Mouse (Mus musculus) effector memory CD4-positive, alpha-beta T cell, adult 5 months (primary cell): ENCODE data around the gene Scly. TPM values are rescaled to one million over a fixed set of nuclear protein-coding genes. Genes with fewer than 3 reads are reported as not detected.

Experiments used
- polyA plus RNA-seq: library from polyadenylated mRNA; unstranded; fragments of 100-300 nt; shearing (Covaris generic); gene quantifications from one replicate; pipeline ENCODE4 v1.2.1, GENCODE M21; 2017

The Scly gene
- polyA plus RNA-seq: 20.5 TPM

GRCm38 (mm10) chr1:91297799-91298744 lies at the start of gene Scly:
Gene Scly, plus strand, starts transcription at chr1:91298338.

GRCm38 (mm10) chr1:91249564-91250414 lies 48.3 kb upstream of the Scly start, which contains the start of gene Ube2f:
Gene Ube2f, plus strand, starts transcription at chr1:91250304.

GRCm38 (mm10) chr1:91321760-91322438 lies 23.8 kb downstream of the Scly start, which contains the start of gene Espnl:
Gene Espnl, plus strand, starts transcription at chr1:91322075.

GRCm38 (mm10) chr1:91350841-91351240 lies 52.7 kb downstream of the Scly start, which contains the start of gene Klhl30:
Gene Klhl30, plus strand, starts transcription at chr1:91351016.

GRCm38 (mm10) chr1:91366215-91367108 lies 68.3 kb downstream of the Scly start, which contains the start of gene Erfe:
Gene Erfe, plus strand, starts transcription at chr1:91366430.

Other genes starting within 250 kb of the Scly start
- 0.20 TPM for gene Rbm44, start 153.2 kb upstream of the Scly start, polyA plus RNA-seq
- gene Ramp1, start 118.5 kb upstream of the Scly start, polyA plus RNA-seq: 10.5 TPM
- gene Ube2f, start 48.0 kb upstream of the Scly start, polyA plus RNA-seq: 53.2 TPM
- gene Espnl, start 23.7 kb downstream of the Scly start, polyA plus RNA-seq: not detected
- gene Klhl30, start 52.7 kb downstream of the Scly start, polyA plus RNA-seq: not detected
- not detected for gene Erfe, start 68.1 kb downstream of the Scly start, polyA plus RNA-seq
- gene Ilkap, start 100.5 kb downstream of the Scly start, polyA plus RNA-seq: 90.1 TPM
- 14.9 TPM for gene Hes6, start 115.7 kb downstream of the Scly start, polyA plus RNA-seq
- gene Per2, start 161.0 kb downstream of the Scly start, polyA plus RNA-seq: 6.8 TPM
- gene Traf3ip1, start 196.3 kb downstream of the Scly start, polyA plus RNA-seq: 3.5 TPM
- 7.1 TPM for gene Asb1, start 242.2 kb downstream of the Scly start, polyA plus RNA-seq